Mouse (Mus musculus): ENCODE results near the gene Snrk. TPM values are rescaled to one million over a fixed set of nuclear protein-coding genes. Genes with fewer than 3 reads are reported as not detected.
A peak's percentile ranks its signal among the peaks of the same experiment; 100 is the strongest.

Gene Snrk
- polyA plus RNA-seq, 1 experiment from 2014 or later = 34.0 TPM

- no peak for DNase-seq (ENCODE audit: low spot score)
- TF ChIP-seq CTCF (IDR thresholded peaks at IDR 0.05; ENCODE audit: low read depth) (no peak), EP300 (optimal IDR thresholded peaks at IDR 0.05) (no peak)
- H3K27ac ChIP-seq (replicated peaks) = peak overlapping the region; percentile 67
Measured at GRCm38 (mm10) chr9:122091171-122091570, 25.9 kb upstream of the Snrk start.

DNA sequence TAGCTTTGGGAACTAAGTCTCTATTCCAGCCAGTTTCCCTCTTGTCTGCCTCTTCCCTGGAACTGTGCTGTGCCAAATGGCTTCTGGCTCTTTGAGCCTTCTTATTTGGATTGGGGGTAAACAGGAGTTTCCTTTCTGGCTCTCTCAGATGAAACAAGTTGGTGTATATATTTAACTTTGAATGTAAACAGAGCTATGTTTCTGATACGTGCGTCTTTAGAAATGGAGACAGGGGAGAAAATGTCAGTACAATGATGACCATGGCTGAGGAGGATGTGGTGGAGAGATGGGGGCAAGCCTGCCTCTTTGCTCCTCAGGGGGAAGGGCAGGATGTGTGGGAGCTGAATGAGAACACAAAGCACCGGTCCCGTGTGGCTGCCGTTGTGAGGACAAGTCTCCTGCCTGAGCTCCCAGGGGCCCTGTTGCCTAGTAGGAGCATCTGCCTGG lies 25.3 kb upstream of the Snrk start:
- H3K4me1 ChIP-seq (replicated peaks; ENCODE audit: control insufficient read depth, insufficient read depth) = peaks cover 8% of the 10 kb centered on the region

More at GRCm38 (mm10) chr9:122091171-122091570, 25.9 kb upstream of the Snrk start:
- H3K4me1 ChIP-seq (replicated peaks; ENCODE audit: control insufficient read depth, insufficient read depth) = peaks cover 10% of the 10 kb centered on the region
- H3K4me3 ChIP-seq (ENCODE audit: low read depth, low read length) = no peak overlapping the region
- H3K36me3 ChIP-seq (ENCODE audit: control insufficient read depth, insufficient read depth, low read length) = no peaks in the 10 kb centered on the region
- no peaks in the 10 kb centered on the region for H3K27me3 ChIP-seq (ENCODE audit: control insufficient read depth, insufficient read depth, low read length)
- H3K4me2 ChIP-seq (replicated peaks; ENCODE audit: low read depth) = no peak overlapping the region
- H3K9ac ChIP-seq (ENCODE audit: low read length) = no peak overlapping the region
- no peaks in the 10 kb centered on the region for H3K9me3 ChIP-seq (ENCODE audit: control insufficient read depth, low read length)
- ATAC-seq (ENCODE audit: low FRiP score, low TSS enrichment) = no peak
- WGBS = 47% methylated on average over 7 of the region's 7 CpGs

DNA sequence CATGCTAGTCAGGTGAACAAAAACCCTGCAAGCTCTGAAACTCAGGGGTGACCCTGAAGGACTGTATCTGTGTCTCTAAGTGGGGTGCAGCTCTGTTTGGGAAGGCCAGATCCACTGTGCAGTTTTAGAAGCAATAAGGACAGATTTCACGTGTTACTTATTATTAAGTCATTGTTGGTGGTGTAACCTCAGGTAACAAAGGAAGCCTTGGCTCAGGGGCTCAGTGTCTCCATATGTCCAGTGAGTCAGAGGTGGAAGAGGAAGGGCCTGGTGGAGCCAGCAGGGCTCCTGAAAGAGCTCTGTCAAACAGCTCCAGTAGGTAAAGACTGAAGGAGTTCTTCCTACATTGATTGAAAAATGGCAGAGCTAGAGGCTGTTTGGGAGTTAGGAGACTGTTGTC lies 22.9 kb upstream of the Snrk start:
- H3K36me3 ChIP-seq (ENCODE audit: control insufficient read depth, insufficient read depth, low read length) = no peaks in the 10 kb centered on the region
- TF ChIP-seq EP300 (optimal IDR thresholded peaks at IDR 0.05) = no peak
- no peak for TF ChIP-seq CTCF (IDR thresholded peaks at IDR 0.05; ENCODE audit: low read depth)

More for the DNA sequence above, 25.3 kb upstream of the Snrk start:
- DNase-seq (ENCODE audit: low spot score) (no peak), ATAC-seq (ENCODE audit: low FRiP score, low TSS enrichment) (peak; percentile 32; the same call in 1 of the 2 replicates)
- Histone ChIP-seq H3K27ac (replicated peaks) (peak overlapping the region; percentile 67), H3K4me2 (replicated peaks; ENCODE audit: low read depth) (no peak overlapping the region), H3K27me3 (ENCODE audit: control insufficient read depth, insufficient read depth, low read length) (no peaks in the 10 kb centered on the region), H3K9ac (ENCODE audit: low read length) (no peak overlapping the region), H3K4me3 (ENCODE audit: low read depth, low read length) (no peak overlapping the region), H3K36me3 (ENCODE audit: control insufficient read depth, insufficient read depth, low read length) (no peaks in the 10 kb centered on the region), H3K9me3 (ENCODE audit: control insufficient read depth, low read length) (no peaks in the 10 kb centered on the region)
- TF ChIP-seq EP300 (optimal IDR thresholded peaks at IDR 0.05) = no peak
- no peak for TF ChIP-seq CTCF (IDR thresholded peaks at IDR 0.05; ENCODE audit: low read depth)
- 12% methylated on average over 5 of the region's 5 CpGs for WGBS

GRCm38 (mm10) chr9:122096822-122097511 lies 20.1 kb upstream of the Snrk start:
- no peak for DNase-seq (ENCODE audit: low spot score)
- H3K4me3 ChIP-seq (ENCODE audit: low read depth, low read length) = no peak overlapping the region
- no peaks in the 10 kb centered on the region for H3K36me3 ChIP-seq (ENCODE audit: control insufficient read depth, insufficient read depth, low read length)
- H3K4me1 ChIP-seq (replicated peaks; ENCODE audit: control insufficient read depth, insufficient read depth) = peaks cover under 1% of the 10 kb centered on the region; the same call in 1 of the 2 replicates
- H3K27me3 ChIP-seq (ENCODE audit: control insufficient read depth, insufficient read depth, low read length) = no peaks in the 10 kb centered on the region
- WGBS = 88% methylated on average over 5 of the region's 5 CpGs
- H3K9me3 ChIP-seq (ENCODE audit: control insufficient read depth, low read length) = no peaks in the 10 kb centered on the region
- H3K9ac ChIP-seq (ENCODE audit: low read length) = no peak overlapping the region
- H3K27ac ChIP-seq (replicated peaks) = no peak overlapping the region
- TF ChIP-seq EP300 (optimal IDR thresholded peaks at IDR 0.05) = no peak
- no peak for TF ChIP-seq CTCF (IDR thresholded peaks at IDR 0.05; ENCODE audit: low read depth)
- no peak overlapping the region for H3K4me2 ChIP-seq (replicated peaks; ENCODE audit: low read depth)
- ATAC-seq (ENCODE audit: low FRiP score, low TSS enrichment) = no peak

More for the DNA sequence above, 22.9 kb upstream of the Snrk start:
- WGBS = 82% methylated on average over 1 of the region's 1 CpGs
- no peak overlapping the region for H3K27ac ChIP-seq (replicated peaks)
- DNase-seq (ENCODE audit: low spot score) (no peak), ATAC-seq (ENCODE audit: low FRiP score, low TSS enrichment) (no peak)
- no peaks in the 10 kb centered on the region for H3K27me3 ChIP-seq (ENCODE audit: control insufficient read depth, insufficient read depth, low read length)
- no peak overlapping the region for H3K9ac ChIP-seq (ENCODE audit: low read length)
- no peak overlapping the region for H3K4me2 ChIP-seq (replicated peaks; ENCODE audit: low read depth)
- no peaks in the 10 kb centered on the region for H3K9me3 ChIP-seq (ENCODE audit: control insufficient read depth, low read length)
- peaks cover 8% of the 10 kb centered on the region for H3K4me1 ChIP-seq (replicated peaks; ENCODE audit: control insufficient read depth, insufficient read depth)
- no peak overlapping the region for H3K4me3 ChIP-seq (ENCODE audit: low read depth, low read length)

DNA sequence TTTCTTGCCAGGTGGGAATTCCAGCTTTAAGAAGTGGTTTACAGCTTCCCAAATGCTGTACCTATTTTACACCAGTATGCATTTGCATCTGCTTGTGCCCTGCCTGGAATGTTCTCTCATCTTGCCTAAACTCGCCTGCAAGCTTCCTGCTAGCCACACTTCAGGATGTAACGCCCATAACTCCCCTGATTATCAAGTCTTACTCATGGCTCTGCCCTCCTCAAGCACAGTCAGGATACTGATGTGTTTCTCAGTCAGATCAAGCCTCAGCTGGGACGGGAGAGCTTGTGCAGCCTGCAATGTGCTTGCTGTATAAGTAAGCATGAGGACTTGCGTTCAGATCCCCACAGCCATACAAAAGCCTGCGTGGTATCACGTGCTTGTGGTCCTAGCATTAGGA lies 19.5 kb upstream of the Snrk start:
- no peak overlapping the region for H3K27ac ChIP-seq (replicated peaks)
- no peaks in the 10 kb centered on the region for H3K27me3 ChIP-seq (ENCODE audit: control insufficient read depth, insufficient read depth, low read length)
- TF ChIP-seq CTCF (IDR thresholded peaks at IDR 0.05; ENCODE audit: low read depth) (no peak), EP300 (optimal IDR thresholded peaks at IDR 0.05) (no peak)
- no peaks in the 10 kb centered on the region for H3K4me1 ChIP-seq (replicated peaks; ENCODE audit: control insufficient read depth, insufficient read depth)
- H3K36me3 ChIP-seq (ENCODE audit: control insufficient read depth, insufficient read depth, low read length) = no peaks in the 10 kb centered on the region
- no peak overlapping the region for H3K4me3 ChIP-seq (ENCODE audit: low read depth, low read length)
- WGBS = 53% methylated on average over 6 of the region's 6 CpGs
- H3K4me2 ChIP-seq (replicated peaks; ENCODE audit: low read depth) = no peak overlapping the region
- H3K9me3 ChIP-seq (ENCODE audit: control insufficient read depth, low read length) = no peaks in the 10 kb centered on the region
- no peak for DNase-seq (ENCODE audit: low spot score)
- ATAC-seq (ENCODE audit: low FRiP score, low TSS enrichment) = no peak
- no peak overlapping the region for H3K9ac ChIP-seq (ENCODE audit: low read length)

DNA sequence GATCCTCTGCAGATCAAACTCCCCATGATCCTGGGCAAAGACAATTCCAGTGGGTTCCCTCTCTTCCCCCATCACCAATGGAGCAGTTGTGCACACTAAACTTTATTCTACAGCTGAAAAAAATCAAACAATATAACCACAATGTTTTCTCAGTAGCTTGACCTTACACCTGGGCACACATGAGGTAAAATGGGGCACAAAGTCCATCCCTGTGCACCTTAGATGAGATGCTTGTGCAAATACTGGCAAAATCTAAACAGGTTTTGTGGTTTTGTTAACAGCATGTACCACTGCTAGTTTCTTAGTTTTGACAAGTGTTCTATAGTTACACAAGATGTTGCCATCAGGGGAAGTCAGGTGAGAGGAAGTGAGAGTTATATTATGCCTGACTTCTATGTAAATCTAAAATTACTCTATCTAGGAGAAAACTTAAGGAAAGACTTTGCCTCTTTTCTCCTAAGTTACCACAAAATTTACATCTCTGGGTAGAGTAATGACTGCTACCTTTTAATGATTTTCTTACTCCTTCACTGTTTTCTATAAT lies 16.4 kb upstream of the Snrk start:
- Histone ChIP-seq H3K4me1 (replicated peaks; ENCODE audit: control insufficient read depth, insufficient read depth) (no peaks in the 10 kb centered on the region), H3K36me3 (ENCODE audit: control insufficient read depth, insufficient read depth, low read length) (no peaks in the 10 kb centered on the region), H3K27ac (replicated peaks) (no peak overlapping the region), H3K9me3 (ENCODE audit: control insufficient read depth, low read length) (no peaks in the 10 kb centered on the region), H3K27me3 (ENCODE audit: control insufficient read depth, insufficient read depth, low read length) (no peaks in the 10 kb centered on the region), H3K9ac (ENCODE audit: low read length) (no peak overlapping the region), H3K4me2 (replicated peaks; ENCODE audit: low read depth) (no peak overlapping the region), H3K4me3 (ENCODE audit: low read depth, low read length) (no peak overlapping the region)
- peak; percentile 59 for DNase-seq (ENCODE audit: low spot score)
- TF ChIP-seq EP300 (optimal IDR thresholded peaks at IDR 0.05) (no peak), CTCF (IDR thresholded peaks at IDR 0.05; ENCODE audit: low read depth) (no peak)
- ATAC-seq (ENCODE audit: low FRiP score, low TSS enrichment) = peak; percentile 89

Data from stomach, postnatal 0 days (tissue).